Mouse (Mus musculus): ENCODE data around the gene Nfasc.

- TF ChIP-seq GATA1 (IDR thresholded peaks at IDR 0.05; ENCODE audit: low read length) = no peak
- TF ChIP-seq TAL1 (IDR thresholded peaks at IDR 0.05; ENCODE audit: low read length) = no peak
Observed at GRCm38 (mm10) chr1:132560907-132561700, 180.5 kb downstream of the Nfasc start.

Measured in erythroblast, embryonic 14.5 days (primary cell).